Mouse (Mus musculus): ENCODE measurements around the gene 4930402F06Rik. TPM values are rescaled to one million over a fixed set of nuclear protein-coding genes. Genes with fewer than 3 reads are reported as not detected.

The 4930402F06Rik gene
- not detected for polyA plus RNA-seq (2014; fragmentation: Illumina TruSeq; extraction: RNeasy Lipid Tissue Mini Kit (QIAGEN cat#74804); ENCODE audit: low replicate concordance)

GRCm38 (mm10) chr2:35397096-35397495 lies at the start of gene 4930402F06Rik:
Gene 4930402F06Rik, minus strand, starts transcription at chr2:35397175.

GRCm38 (mm10) chr2:35367629-35368028 lies 29.3 kb downstream of the 4930402F06Rik start, which contains the start of gene 4930568D16Rik:
Gene 4930568D16Rik, minus strand, starts transcription at chr2:35367729.

GRCm38 (mm10) chr2:35336388-35337280 lies 60.3 kb downstream of the 4930402F06Rik start, which contains the start of gene Stom:
Gene Stom, minus strand, starts transcription at chr2:35336976.

Other genes starting within 250 kb of the 4930402F06Rik start
- 298 TPM for gene Rab14, start 196.1 kb downstream of the 4930402F06Rik start, polyA plus RNA-seq (2014; fragmentation: Illumina TruSeq; extraction: RNeasy Lipid Tissue Mini Kit (QIAGEN cat#74804); ENCODE audit: low replicate concordance)
- 3.5 TPM for gene Gsn, start 140.8 kb downstream of the 4930402F06Rik start, polyA plus RNA-seq (2014; fragmentation: Illumina TruSeq; extraction: RNeasy Lipid Tissue Mini Kit (QIAGEN cat#74804); ENCODE audit: low replicate concordance)
- gene Stom, start 60.2 kb downstream of the 4930402F06Rik start, polyA plus RNA-seq (2014; fragmentation: Illumina TruSeq; extraction: RNeasy Lipid Tissue Mini Kit (QIAGEN cat#74804); ENCODE audit: low replicate concordance) = 53.5 TPM
- not detected for gene 4930568D16Rik, start 29.4 kb downstream of the 4930402F06Rik start, polyA plus RNA-seq (2014; fragmentation: Illumina TruSeq; extraction: RNeasy Lipid Tissue Mini Kit (QIAGEN cat#74804); ENCODE audit: low replicate concordance)
- 17.1 TPM for gene Ggta1, start 66.1 kb upstream of the 4930402F06Rik start, polyA plus RNA-seq (2014; fragmentation: Illumina TruSeq; extraction: RNeasy Lipid Tissue Mini Kit (QIAGEN cat#74804); ENCODE audit: low replicate concordance)
- gene Dab2ip, start 161.1 kb upstream of the 4930402F06Rik start, polyA plus RNA-seq (2014; fragmentation: Illumina TruSeq; extraction: RNeasy Lipid Tissue Mini Kit (QIAGEN cat#74804); ENCODE audit: low replicate concordance) = 2.4 TPM